Mouse (Mus musculus): ENCODE results near the gene Sp4. TPM values are rescaled to one million over a fixed set of nuclear protein-coding genes. Genes with fewer than 3 reads are reported as not detected.

The Sp4 gene
- total RNA-seq (2012; rRNA removed) = 10.4 and 12.2 TPM in 2 replicates

DNA sequence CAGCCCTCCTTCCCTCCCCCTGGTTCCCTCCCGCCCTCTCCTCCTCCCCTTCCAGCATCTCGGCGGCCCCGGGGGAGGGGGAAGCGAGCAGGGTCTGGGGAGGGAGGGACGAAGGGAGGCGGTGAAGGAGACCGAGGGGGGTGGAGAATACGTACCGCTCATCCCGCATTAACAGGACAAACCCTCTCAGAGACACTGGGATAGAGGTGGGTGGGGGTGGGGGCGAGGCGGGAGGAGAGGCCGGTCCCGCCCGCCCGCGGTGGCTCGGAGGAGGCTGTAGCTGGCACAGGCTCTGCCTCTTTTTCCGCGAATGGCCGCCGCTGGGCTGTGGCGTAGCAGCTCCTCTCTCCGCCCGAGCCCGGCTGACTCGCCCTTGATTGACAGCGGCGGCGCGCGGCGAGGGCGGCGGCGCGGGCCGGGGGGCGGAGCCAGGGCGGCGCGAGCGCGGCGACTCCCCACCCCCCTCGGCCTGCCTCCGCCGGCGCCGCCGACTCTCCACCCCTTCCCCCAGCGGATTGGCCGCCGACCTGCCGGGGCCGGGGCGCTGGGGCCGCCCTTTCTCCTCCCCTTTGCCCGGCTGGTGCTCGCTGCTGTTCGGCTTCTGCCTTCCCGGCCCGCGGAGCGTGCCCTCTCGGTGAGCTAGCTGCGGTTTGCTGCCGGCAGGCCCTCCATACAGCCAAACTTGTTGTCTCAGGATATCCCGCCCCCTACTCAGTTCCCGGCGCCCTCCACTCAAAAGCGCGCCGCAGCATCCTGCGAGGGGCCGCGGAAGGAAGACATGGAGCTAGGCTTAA is at the start of gene Sp4:
Gene Sp4, minus strand, starts transcription at position 369 of the 794 bp plus-strand sequence.
- H3K27ac ChIP-seq (ENCODE audit: insufficient read depth, low read depth, low read length, poor library complexity, severe bottlenecking) = peak within 1 kb of the TSS; percentile 91
- peak within 1 kb of the TSS; percentile 93 to 98 for H3K4me3 ChIP-seq (ENCODE audit: insufficient read depth in 1 of 2, low read depth in 1 of 2, low read length in 2 of 2, poor library complexity in 1 of 2, severe bottlenecking in 1 of 2)
- H3K9me3 ChIP-seq (ENCODE audit: control insufficient read depth, insufficient read depth, low read depth, low read length) = no peaks in the 10 kb centered on the region
- in situ Hi-C loops (cut with MboI; ENCODE audit: low sequenced_read_pairs in 2 of 2, unreplicated experiment in 2 of 2) = no loop called here
- peak within 1 kb of the TSS; percentile 96 for H3K9ac ChIP-seq (ENCODE audit: insufficient read depth, low read depth, low read length, poor library complexity, severe bottlenecking)
- DNase-seq (ENCODE audit: low read depth, low spot score) = peak; percentile 89
- no peaks in the 10 kb centered on the region; the same call in 1 of the 2 replicates for H3K36me3 ChIP-seq (ENCODE audit: control insufficient read depth, insufficient read depth, low read length, poor library complexity, severe bottlenecking)
- TF ChIP-seq MAFK (IDR thresholded peaks at IDR 0.05; ENCODE audit: insufficient read depth, low read depth, low read length) (no peak), HCFC1 (IDR thresholded peaks at IDR 0.05; ENCODE audit: borderline replicate concordance, insufficient read depth, low read length) (0 out of 2 replicates have a peak, but pooled peaks have one; percentile 8), CHD2 (IDR thresholded peaks at IDR 0.05; ENCODE audit: low read depth, low read length) (no peak; the same call in 1 of the 2 replicates), ZC3H11A (IDR thresholded peaks at IDR 0.05; ENCODE audit: borderline replicate concordance, low read depth, low read length) (no peak)
- H3K4me1 ChIP-seq (ENCODE audit: control insufficient read depth in 2 of 2, insufficient read depth in 2 of 2, low read length in 2 of 2, poor library complexity in 1 of 2) = 0 out of 4 replicates have a peak, but pooled peaks cover 0 to 2% of the 10 kb centered on the region in 2 experiments

DNA sequence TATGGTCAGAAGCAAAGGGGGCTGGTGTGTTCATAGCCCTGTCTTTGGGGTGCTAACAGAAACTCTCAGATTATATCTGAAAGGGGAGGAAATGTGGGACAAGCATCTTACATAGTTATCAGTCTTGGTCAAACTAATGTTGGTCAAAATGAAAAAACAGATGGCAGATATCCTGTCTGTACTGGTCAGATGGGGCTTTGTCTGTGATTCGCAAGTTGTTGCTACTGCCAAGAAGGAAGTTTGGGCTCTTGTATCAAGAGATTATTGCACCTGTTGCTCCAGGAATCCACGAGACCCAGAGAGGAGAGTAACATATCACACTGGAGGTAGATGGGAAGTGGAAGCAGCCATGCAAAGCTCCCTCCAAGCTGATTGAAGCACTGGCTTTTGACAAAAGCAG is 37.9 kb upstream of the Sp4 start:
- Histone ChIP-seq H3K9me3 (ENCODE audit: control insufficient read depth, insufficient read depth, low read depth, low read length) (no peaks in the 10 kb centered on the region), H3K4me3 (ENCODE audit: insufficient read depth in 1 of 2, low read depth in 1 of 2, low read length in 2 of 2, poor library complexity in 1 of 2, severe bottlenecking in 1 of 2) (no peak overlapping the region), H3K36me3 (ENCODE audit: control insufficient read depth, insufficient read depth, low read length, poor library complexity, severe bottlenecking) (no peaks in the 10 kb centered on the region), H3K9ac (ENCODE audit: insufficient read depth, low read depth, low read length, poor library complexity, severe bottlenecking) (no peak overlapping the region), H3K27ac (ENCODE audit: insufficient read depth, low read depth, low read length, poor library complexity, severe bottlenecking) (no peak overlapping the region), H3K4me1 (ENCODE audit: control insufficient read depth in 2 of 2, insufficient read depth in 2 of 2, low read length in 2 of 2, poor library complexity in 1 of 2) (peaks cover 0 to 4% of the 10 kb centered on the region in 2 experiments; a peak in 1 of 4 replicates)
- in situ Hi-C loops (cut with MboI; ENCODE audit: low sequenced_read_pairs in 2 of 2, unreplicated experiment in 2 of 2) = no loop called here
- no peak for TF ChIP-seq CHD2 (IDR thresholded peaks at IDR 0.05; ENCODE audit: low read depth, low read length)
- no peak for TF ChIP-seq HCFC1 (IDR thresholded peaks at IDR 0.05; ENCODE audit: borderline replicate concordance, insufficient read depth, low read length)
- no peak for TF ChIP-seq ZC3H11A (IDR thresholded peaks at IDR 0.05; ENCODE audit: borderline replicate concordance, low read depth, low read length)
- no peak for TF ChIP-seq ZNF384 (IDR thresholded peaks at IDR 0.05; ENCODE audit: low read depth, low read length)
- TF ChIP-seq MAFK (IDR thresholded peaks at IDR 0.05; ENCODE audit: insufficient read depth, low read depth, low read length) = no peak
- no peak for DNase-seq (ENCODE audit: low read depth, low spot score)

DNA sequence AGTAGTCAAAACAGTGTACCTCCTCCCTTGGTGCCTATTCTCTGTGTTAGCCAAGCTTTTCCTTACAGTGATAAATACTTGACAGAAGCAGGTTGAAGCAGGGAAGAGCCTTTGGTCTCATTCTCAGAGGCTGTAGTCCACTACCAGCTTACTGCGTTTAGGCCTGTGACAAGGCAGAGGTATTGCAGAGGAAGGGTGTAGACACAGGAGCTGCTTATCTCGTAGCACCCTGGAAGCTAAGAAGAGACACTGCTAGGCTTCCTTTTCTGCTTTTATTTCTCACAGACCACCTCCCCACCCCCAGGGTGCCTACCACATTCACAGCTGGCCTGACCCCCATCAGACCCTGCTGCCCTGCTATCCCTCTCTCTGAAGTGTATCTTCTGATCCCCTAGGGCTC is 37.0 kb upstream of the Sp4 start:
- Histone ChIP-seq H3K4me1 (ENCODE audit: control insufficient read depth in 2 of 2, insufficient read depth in 2 of 2, low read length in 2 of 2, poor library complexity in 1 of 2) (peaks cover 0 to 4% of the 10 kb centered on the region in 2 experiments; a peak in 1 of 4 replicates), H3K9me3 (ENCODE audit: control insufficient read depth, insufficient read depth, low read depth, low read length) (no peaks in the 10 kb centered on the region), H3K9ac (ENCODE audit: insufficient read depth, low read depth, low read length, poor library complexity, severe bottlenecking) (no peak overlapping the region), H3K36me3 (ENCODE audit: control insufficient read depth, insufficient read depth, low read length, poor library complexity, severe bottlenecking) (no peaks in the 10 kb centered on the region), H3K4me3 (ENCODE audit: insufficient read depth in 1 of 2, low read depth in 1 of 2, low read length in 2 of 2, poor library complexity in 1 of 2, severe bottlenecking in 1 of 2) (no peak overlapping the region), H3K27ac (ENCODE audit: insufficient read depth, low read depth, low read length, poor library complexity, severe bottlenecking) (no peak overlapping the region)
- TF ChIP-seq MAFK (IDR thresholded peaks at IDR 0.05; ENCODE audit: insufficient read depth, low read depth, low read length) = no peak
- no peak for TF ChIP-seq CHD2 (IDR thresholded peaks at IDR 0.05; ENCODE audit: low read depth, low read length)
- TF ChIP-seq ZC3H11A (IDR thresholded peaks at IDR 0.05; ENCODE audit: borderline replicate concordance, low read depth, low read length) = no peak
- no peak for TF ChIP-seq HCFC1 (IDR thresholded peaks at IDR 0.05; ENCODE audit: borderline replicate concordance, insufficient read depth, low read length)
- TF ChIP-seq ZNF384 (IDR thresholded peaks at IDR 0.05; ENCODE audit: low read depth, low read length) = no peak
- in situ Hi-C loops (cut with MboI; ENCODE audit: low sequenced_read_pairs in 2 of 2, unreplicated experiment in 2 of 2) = no loop called here
- DNase-seq (ENCODE audit: low read depth, low spot score) = no peak

DNA sequence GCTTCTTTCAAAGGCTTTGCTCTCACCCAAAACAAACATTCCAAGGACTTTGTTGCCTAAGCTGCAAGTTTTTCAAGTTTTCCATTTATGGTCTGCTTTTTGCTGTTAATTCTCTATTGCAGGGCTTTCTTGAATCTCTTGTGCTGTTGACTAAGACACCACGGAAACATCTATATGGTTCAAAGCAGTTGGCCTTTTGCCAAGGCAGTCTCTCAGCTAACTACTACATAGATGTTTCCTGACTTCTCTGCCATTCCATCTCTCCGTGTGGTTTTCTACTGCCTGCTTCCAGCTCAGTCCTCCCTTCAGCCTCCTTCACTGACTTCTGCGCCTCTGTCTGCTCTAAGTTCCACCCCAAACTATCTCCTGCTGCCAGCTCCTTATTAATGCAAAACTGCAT is 36.1 kb upstream of the Sp4 start:
- no peaks in the 10 kb centered on the region for H3K9me3 ChIP-seq (ENCODE audit: control insufficient read depth, insufficient read depth, low read depth, low read length)
- H3K9ac ChIP-seq (ENCODE audit: insufficient read depth, low read depth, low read length, poor library complexity, severe bottlenecking) = no peak overlapping the region
- in situ Hi-C loops (cut with MboI; ENCODE audit: low sequenced_read_pairs in 2 of 2, unreplicated experiment in 2 of 2) = no loop called here
- H3K4me3 ChIP-seq (ENCODE audit: insufficient read depth in 1 of 2, low read depth in 1 of 2, low read length in 2 of 2, poor library complexity in 1 of 2, severe bottlenecking in 1 of 2) = no peak overlapping the region
- no peak for TF ChIP-seq HCFC1 (IDR thresholded peaks at IDR 0.05; ENCODE audit: borderline replicate concordance, insufficient read depth, low read length)
- no peak for TF ChIP-seq MAFK (IDR thresholded peaks at IDR 0.05; ENCODE audit: insufficient read depth, low read depth, low read length)
- TF ChIP-seq ZNF384 (IDR thresholded peaks at IDR 0.05; ENCODE audit: low read depth, low read length) = no peak
- TF ChIP-seq CHD2 (IDR thresholded peaks at IDR 0.05; ENCODE audit: low read depth, low read length) = no peak
- TF ChIP-seq ZC3H11A (IDR thresholded peaks at IDR 0.05; ENCODE audit: borderline replicate concordance, low read depth, low read length) = no peak
- peaks cover 0 to 4% of the 10 kb centered on the region in 2 experiments; a peak in 1 of 4 replicates for H3K4me1 ChIP-seq (ENCODE audit: control insufficient read depth in 2 of 2, insufficient read depth in 2 of 2, low read length in 2 of 2, poor library complexity in 1 of 2)
- no peaks in the 10 kb centered on the region for H3K36me3 ChIP-seq (ENCODE audit: control insufficient read depth, insufficient read depth, low read length, poor library complexity, severe bottlenecking)
- H3K27ac ChIP-seq (ENCODE audit: insufficient read depth, low read depth, low read length, poor library complexity, severe bottlenecking) = no peak overlapping the region
- DNase-seq (ENCODE audit: low read depth, low spot score) = no peak

Data from ES-E14 (cell line).